Mouse (Mus musculus) right cerebral cortex, postnatal 25 days (tissue): ENCODE data around the gene Hexim2.

ENCODE experiments used
- DNase-seq: peaks from one replicate; pipeline ENCODE4 v3.0.0; 2022

Hexim2 gene

GRCm38 (mm10) chr11:103142441-103143182 is 10.4 kb downstream of the Hexim2 start:
- peak; percentile 85 for DNase-seq

- DNase-seq = no peak
These were observed 12.4 kb downstream of the Hexim2 start for GRCm38 (mm10) chr11:103144309-103145285.

GRCm38 (mm10) chr11:103146386-103146785 is 14.2 kb downstream of the Hexim2 start:
- no peak for DNase-seq

GRCm38 (mm10) chr11:103147766-103148165 is 15.5 kb downstream of the Hexim2 start:
- no peak for DNase-seq

GRCm38 (mm10) chr11:103149771-103150170 is 17.5 kb downstream of the Hexim2 start:
- no peak for DNase-seq

GRCm38 (mm10) chr11:103158621-103159478 is 26.6 kb downstream of the Hexim2 start:
- peak; percentile 88 for DNase-seq

GRCm38 (mm10) chr11:103160738-103161137 is 28.5 kb downstream of the Hexim2 start:
- no peak for DNase-seq

GRCm38 (mm10) chr11:103161449-103161848 is 29.2 kb downstream of the Hexim2 start:
- DNase-seq = no peak

GRCm38 (mm10) chr11:103162132-103162531 is 29.9 kb downstream of the Hexim2 start:
- DNase-seq = no peak

GRCm38 (mm10) chr11:103164391-103164790 is 32.2 kb downstream of the Hexim2 start:
- DNase-seq = no peak

GRCm38 (mm10) chr11:103168690-103169390 is 36.6 kb downstream of the Hexim2 start:
- DNase-seq = peak; percentile 69

- DNase-seq = no peak
These were observed 37.4 kb downstream of the Hexim2 start for GRCm38 (mm10) chr11:103169664-103170063.

GRCm38 (mm10) chr11:103170111-103170493 is 37.9 kb downstream of the Hexim2 start:
- no peak for DNase-seq

GRCm38 (mm10) chr11:103170494-103171285 is 38.5 kb downstream of the Hexim2 start, which contains the start of gene Fmnl1:
Gene Fmnl1 (plus strand): TSS chr11:103171107.
- peak; percentile 65 for DNase-seq

- DNase-seq = no peak
These were observed 39.0 kb downstream of the Hexim2 start for GRCm38 (mm10) chr11:103171286-103171620.

- no peak for DNase-seq
These were observed 39.6 kb downstream of the Hexim2 start for GRCm38 (mm10) chr11:103171703-103172391.

- no peak for DNase-seq
These were observed 40.3 kb downstream of the Hexim2 start for GRCm38 (mm10) chr11:103172392-103173040.

- DNase-seq = no peak
These were observed 41.0 kb downstream of the Hexim2 start for GRCm38 (mm10) chr11:103173041-103173770.

- peak; percentile 56 for DNase-seq
These were observed 41.6 kb downstream of the Hexim2 start for GRCm38 (mm10) chr11:103173771-103174344.
